Mouse (Mus musculus) spleen, adult 2 months (tissue): Measurements from ENCODE around the gene Fam149b. TPM values are rescaled to one million over a fixed set of nuclear protein-coding genes. Genes with fewer than 3 reads are reported as not detected.
A peak's percentile ranks its signal among the peaks of the same experiment; 100 is the strongest.
"Not testable (repeated sequence)": the region's sequence is repeated elsewhere in the genome, so short reads cannot be mapped to it uniquely, and the experiment has no call there.

Source experiments
- DNase-seq, 2 experiments: peaks; one replicate each; pipeline versions ENCODE4 v3.0.0 to v3.0.0-alpha.2; 2012 to 2021; ENCODE audit warnings: low spot score in 2 of 2, low read depth in 1 of 2
- H3K27ac ChIP-seq: fragments of 200-500 bp; 2 replicates; pipeline ENCODE4 v1.5.1; 2012; ENCODE audit warnings: low read length, inconsistent platforms; ENCODE audit not compliant: insufficient read depth
- H3K27me3 ChIP-seq: fragments of 200-500 bp; 2 replicates; pipeline ENCODE4 v1.6.1; 2012; ENCODE audit warnings: mild to moderate bottlenecking, moderate library complexity, low read length, inconsistent platforms; ENCODE audit not compliant: control insufficient read depth, insufficient read depth
- H3K36me3 ChIP-seq: fragments of 200-500 bp; 2 replicates; pipeline ENCODE4 v1.6.1; 2012; ENCODE audit warnings: mild to moderate bottlenecking, low read length, inconsistent platforms; ENCODE audit not compliant: control insufficient read depth, insufficient read depth
- H3K4me1 ChIP-seq: fragments of 200-500 bp; 2 replicates; pipeline ENCODE4 v1.6.1; 2011; ENCODE audit warnings: inconsistent platforms; ENCODE audit not compliant: control insufficient read depth, insufficient read depth, insufficient read length
- H3K4me3 ChIP-seq: fragments of 200-500 bp; 2 replicates; pipeline ENCODE4 v1.5.1; 2011; ENCODE audit warnings: mild to moderate bottlenecking, inconsistent platforms; ENCODE audit not compliant: insufficient read depth, insufficient read length; ENCODE audit errors: extremely low read depth
- CTCF ChIP-seq: fragments of 200-500 bp; IDR thresholded peaks from 2 replicates; pipeline ENCODE4 v1.5.1; 2011; ENCODE audit warnings: mild to moderate bottlenecking, inconsistent platforms; ENCODE audit not compliant: insufficient read depth, insufficient read length, insufficient replicate concordance; ENCODE audit errors: extremely low read depth
- POLR2A ChIP-seq: fragments of 200-500 bp; IDR thresholded peaks from 2 replicates; pipeline ENCODE4 v1.6.1; 2011; ENCODE audit warnings: low read depth, low read length, inconsistent platforms
- WGBS: fragments of 180-500 bp; shearing (Covaris S2); methylation state at CpG from one replicate; pipeline ENCODE4 v1.1.7; 2018; 5-methylcytosine and 5-hydroxymethylcytosine counted together
- polyA plus RNA-seq: library from polyadenylated mRNA; depleted of rRNA; stranded (reverse); fragments of >200 nt; gene quantifications from 2 replicates; pipeline ENCODE4 v1.2.3, GENCODE M21; 2012; rRNA removed

Gene Fam149b
- 12.6 and 15.4 TPM in 2 replicates for polyA plus RNA-seq

GRCm38 (mm10) chr14:20347991-20348541 lies at the start of gene Fam149b, which contains the start of gene Ecd:
Fam149b (plus strand) TSS chr14:20348162.
Ecd (minus strand) TSS chr14:20348121.
- 1% methylated on average over 42 of the region's 42 CpGs for WGBS
- peak; percentile 85 to 95 for DNase-seq
- TF ChIP-seq CTCF: peak; percentile 68; the same call in 1 of the 2 replicates
- peak; percentile 35 for TF ChIP-seq POLR2A
- Histone ChIP-seq H3K27ac (peak within 1 kb of the TSS; percentile 85), H3K36me3 (peaks cover 2% of the 10 kb centered on the region; the same call in 1 of the 2 replicates), H3K4me1 (no peaks in the 10 kb centered on the region), H3K4me3 (peak within 1 kb of the TSS; percentile 89), H3K27me3 (no peaks in the 10 kb centered on the region)

GRCm38 (mm10) chr14:20305085-20305484 lies 42.9 kb upstream of the Fam149b start:
- H3K4me1 ChIP-seq, DNase-seq, H3K4me3 ChIP-seq, H3K27ac ChIP-seq, H3K27me3 ChIP-seq: not testable (repeated sequence)
- 79% methylated on average over 2 of the region's 2 CpGs for WGBS
- H3K36me3 ChIP-seq: peaks cover 22% of the 10 kb centered on the region

GRCm38 (mm10) chr14:20315137-20315536 lies 32.8 kb upstream of the Fam149b start:
- TF ChIP-seq CTCF (no peak), POLR2A (no peak)
- H3K27me3 ChIP-seq: no peaks in the 10 kb centered on the region
- peaks cover 16% of the 10 kb centered on the region for H3K36me3 ChIP-seq
- no peak overlapping the region for H3K4me3 ChIP-seq
- no peaks in the 10 kb centered on the region for H3K4me1 ChIP-seq
- H3K27ac ChIP-seq: no peak overlapping the region
- no peak for DNase-seq
- WGBS: 84% methylated on average over 1 of the region's 1 CpGs

- WGBS: 89% methylated on average over 3 of the region's 3 CpGs
- Histone ChIP-seq H3K4me1 (no peaks in the 10 kb centered on the region), H3K4me3 (no peak overlapping the region), H3K36me3 (peaks cover 23% of the 10 kb centered on the region), H3K27me3 (no peaks in the 10 kb centered on the region), H3K27ac (no peak overlapping the region)
- TF ChIP-seq CTCF (peak; percentile 43; the same call in 1 of the 2 replicates), POLR2A (no peak)
- DNase-seq: peak in 1 of 2 experiments; percentile 45
Observed at GRCm38 (mm10) chr14:20319420-20319819, 28.5 kb upstream of the Fam149b start.

- WGBS: 97% methylated on average over 9 of the region's 9 CpGs
- H3K36me3 ChIP-seq: peaks cover 34% of the 10 kb centered on the region
- TF ChIP-seq POLR2A: no peak
- TF ChIP-seq CTCF: no peak
- H3K4me1 ChIP-seq: no peaks in the 10 kb centered on the region
- H3K27ac ChIP-seq: no peak overlapping the region
- DNase-seq: no peak
- H3K27me3 ChIP-seq: no peaks in the 10 kb centered on the region
- no peak overlapping the region for H3K4me3 ChIP-seq
Observed at GRCm38 (mm10) chr14:20324196-20324595, 23.8 kb upstream of the Fam149b start.

- Histone ChIP-seq H3K27me3 (no peaks in the 10 kb centered on the region), H3K4me1 (no peaks in the 10 kb centered on the region), H3K36me3 (peaks cover 31% of the 10 kb centered on the region), H3K4me3 (no peak overlapping the region), H3K27ac (no peak overlapping the region)
- TF ChIP-seq CTCF: no peak
- TF ChIP-seq POLR2A: no peak
- DNase-seq: peak in 1 of 2 experiments; percentile 14
- 94% methylated on average over 9 of the region's 9 CpGs for WGBS
Observed at GRCm38 (mm10) chr14:20328474-20328873, 19.5 kb upstream of the Fam149b start.

- H3K4me3 ChIP-seq: no peak overlapping the region
- 90% methylated on average over 4 of the region's 4 CpGs for WGBS
- H3K27ac ChIP-seq: no peak overlapping the region
- no peak for TF ChIP-seq POLR2A
- TF ChIP-seq CTCF: no peak
- H3K4me1 ChIP-seq: no peaks in the 10 kb centered on the region
- no peak for DNase-seq
- no peaks in the 10 kb centered on the region for H3K27me3 ChIP-seq
- peaks cover 38% of the 10 kb centered on the region for H3K36me3 ChIP-seq
Observed at GRCm38 (mm10) chr14:20331316-20331715, 16.6 kb upstream of the Fam149b start.
